Mouse (Mus musculus) intestine, postnatal 0 days (tissue): ENCODE results near the gene Noxo1. TPM values are rescaled to one million over a fixed set of nuclear protein-coding genes. Genes with fewer than 3 reads are reported as not detected.
"Not testable (repeated sequence)": the region's sequence is repeated elsewhere in the genome, so short reads cannot be mapped to it uniquely, and the experiment has no call there.

Source experiments
- ATAC-seq: fragments of 200-750 bp; cut with Nextera tagmentation; 2 replicates; pipeline ENCODE4 v1.8.0; 2017; ENCODE audit warnings: mild to moderate bottlenecking, moderate TSS enrichment, moderate library complexity
- H3K27ac ChIP-seq: fragments of 300-500 bp; sonication (generic); 2 replicates; pipeline ENCODE4 v1.5.1; 2014; ENCODE audit warnings: mild to moderate bottlenecking, low read depth, low read length, moderate library complexity
- H3K27me3 ChIP-seq: fragments of 300-500 bp; sonication (generic); replicated peaks from 2 replicates; pipeline ENCODE4 v1.6.1; 2014; ENCODE audit warnings: low read length, mixed read lengths; ENCODE audit not compliant: control insufficient read depth, insufficient read depth
- H3K36me3 ChIP-seq: fragments of 300-500 bp; sonication (generic); 2 replicates; pipeline ENCODE4 v1.6.1; 2014; ENCODE audit warnings: mild to moderate bottlenecking, moderate library complexity; ENCODE audit not compliant: control insufficient read depth, insufficient read depth
- H3K4me1 ChIP-seq: fragments of 300-500 bp; sonication (generic); replicated peaks from 2 replicates; pipeline ENCODE4 v1.6.1; 2014; ENCODE audit warnings: antibody characterized with exemption, low read length, mixed read lengths; ENCODE audit not compliant: control insufficient read depth, insufficient read depth
- H3K4me2 ChIP-seq: fragments of 300-500 bp; sonication (generic); replicated peaks from 2 replicates; pipeline ENCODE4 v1.6.1; 2014; ENCODE audit warnings: low read depth, mild to moderate bottlenecking, moderate library complexity
- H3K4me3 ChIP-seq: fragments of 300-500 bp; sonication (generic); 2 replicates; pipeline ENCODE4 v1.5.1; 2014; ENCODE audit warnings: low read depth, low read length
- H3K9ac ChIP-seq: fragments of 300-500 bp; sonication (generic); 2 replicates; pipeline ENCODE4 v1.6.1; 2014; ENCODE audit warnings: mild to moderate bottlenecking, low read depth, low read length
- H3K9me3 ChIP-seq: fragments of 300-500 bp; sonication (generic); 2 replicates; pipeline ENCODE4 v1.6.1; 2016; ENCODE audit warnings: mixed run types; ENCODE audit not compliant: control insufficient read depth
- CTCF ChIP-seq: sonication (generic); IDR thresholded peaks from 2 replicates; pipeline ENCODE4 v1.5.1; 2016; ENCODE audit warnings: low read depth, mild to moderate bottlenecking, control low read depth, antibody characterized with exemption, moderate library complexity
- WGBS: fragments of 180-500 bp; shearing (Covaris S2); extraction: QIAGEN DNeasy Blood & Tissue Kit; methylation state at CpG from one replicate; pipeline ENCODE4 v1.1.7; 2014; 5-methylcytosine and 5-hydroxymethylcytosine counted together
- polyA plus RNA-seq: library from polyadenylated mRNA; unstranded; fragments of >200 nt; fragmentation: Nextera tagmentation; extraction: Ambion mirVana; gene quantifications from 2 replicates; pipeline ENCODE4 v1.2.1, GENCODE M21; 2015

Noxo1 gene
- polyA plus RNA-seq, 1 experiment from 2014 or later = 38.0 TPM

- Histone ChIP-seq H3K4me3 (peak overlapping the region; percentile 82), H3K9ac (peak overlapping the region; percentile 85), H3K4me2 (peak overlapping the region; percentile 67), H3K36me3 (peaks cover 15% of the 10 kb centered on the region)
- not testable (repeated sequence) for H3K9me3 ChIP-seq, H3K27me3 ChIP-seq, ATAC-seq, H3K4me1 ChIP-seq, H3K27ac ChIP-seq
- TF ChIP-seq CTCF = peak; percentile 49
- 49% methylated on average over 5 of the region's 5 CpGs for WGBS
Observed at GRCm38 (mm10) chr17:24718938-24719337, 22.9 kb downstream of the Noxo1 start.

GRCm38 (mm10) chr17:24719494-24720222 is 23.6 kb downstream of the Noxo1 start:
- H3K36me3 ChIP-seq = peaks cover 15% of the 10 kb centered on the region
- peak; percentile 96 for ATAC-seq
- TF ChIP-seq CTCF = peak; percentile 8; the same call in 1 of the 2 replicates
- H3K27ac ChIP-seq = peak overlapping the region; percentile 81
- H3K4me2 ChIP-seq = peak overlapping the region; percentile 67
- H3K4me3 ChIP-seq = peak overlapping the region; percentile 82
- H3K9ac ChIP-seq = peak overlapping the region; percentile 85
- WGBS = under 1% methylated on average over 61 of the region's 61 CpGs
- H3K9me3 ChIP-seq = no peaks in the 10 kb centered on the region
- 0 out of 2 replicates have a peak, but pooled peaks cover 3% of the 10 kb centered on the region for H3K4me1 ChIP-seq
- no peaks in the 10 kb centered on the region for H3K27me3 ChIP-seq

GRCm38 (mm10) chr17:24720616-24721015 is 24.6 kb downstream of the Noxo1 start:
- not testable (repeated sequence) for H3K9me3 ChIP-seq, ATAC-seq, H3K27me3 ChIP-seq, H3K4me1 ChIP-seq
- Histone ChIP-seq H3K4me2 (peak overlapping the region; percentile 67), H3K36me3 (peaks cover 15% of the 10 kb centered on the region), H3K4me3 (peak overlapping the region; percentile 82), H3K9ac (peak overlapping the region; percentile 85), H3K27ac (peak overlapping the region; percentile 81)
- under 1% methylated on average over 11 of the region's 11 CpGs for WGBS

- WGBS = 32% methylated on average over 7 of the region's 7 CpGs
- not testable (repeated sequence) for H3K9me3 ChIP-seq, H3K27me3 ChIP-seq, ATAC-seq, H3K27ac ChIP-seq, H3K4me1 ChIP-seq
- Histone ChIP-seq H3K36me3 (peaks cover 11% of the 10 kb centered on the region), H3K4me2 (peak overlapping the region; percentile 67), H3K4me3 (peak overlapping the region; percentile 82), H3K9ac (peak overlapping the region; percentile 40)
Observed at GRCm38 (mm10) chr17:24721383-24721955, 25.4 kb downstream of the Noxo1 start.

GRCm38 (mm10) chr17:24722220-24722924 is 26.3 kb downstream of the Noxo1 start:
- H3K9ac ChIP-seq = peak overlapping the region; percentile 5; the same call in 1 of the 2 replicates
- no peaks in the 10 kb centered on the region; the same call in 1 of the 2 replicates for H3K27me3 ChIP-seq
- 0 out of 2 replicates have a peak, but pooled peaks cover 3% of the 10 kb centered on the region for H3K4me1 ChIP-seq
- no peaks in the 10 kb centered on the region for H3K9me3 ChIP-seq
- TF ChIP-seq CTCF = no peak
- peaks cover 11% of the 10 kb centered on the region for H3K36me3 ChIP-seq
- WGBS = 20% methylated on average over 13 of the region's 13 CpGs
- H3K4me2 ChIP-seq = peak overlapping the region; percentile 82
- no peak for ATAC-seq
- peak overlapping the region; percentile 28; the same call in 1 of the 2 replicates for H3K27ac ChIP-seq
- H3K4me3 ChIP-seq = 0 out of 2 replicates have a peak overlapping the region, but pooled peaks have one; percentile 7
